Mouse (Mus musculus) heart, postnatal 14 days (tissue): ENCODE data around the gene Ssbp2. TPM values are rescaled to one million over a fixed set of nuclear protein-coding genes. Genes with fewer than 3 reads are reported as not detected.

ENCODE experiments used
- DNase-seq, 2 experiments: peaks; one replicate each; pipeline ENCODE4 v3.0.0; 2021 to 2022
- intact Hi-C: fragments of 180-260 bp; cut with DNase I; formaldehyde crosslinking; loops from one replicate; pipeline ENCODE4 v1.15.1; 2025
- total RNA-seq, 2 experiments: library from RNA; stranded (reverse); gene quantifications; 2 replicates each; pipeline ENCODE4 v1.2.3; 2021

Gene Ssbp2
- total RNA-seq, 2 experiments from 2014 or later, result 50.5 to 51.9 TPM

DNA sequence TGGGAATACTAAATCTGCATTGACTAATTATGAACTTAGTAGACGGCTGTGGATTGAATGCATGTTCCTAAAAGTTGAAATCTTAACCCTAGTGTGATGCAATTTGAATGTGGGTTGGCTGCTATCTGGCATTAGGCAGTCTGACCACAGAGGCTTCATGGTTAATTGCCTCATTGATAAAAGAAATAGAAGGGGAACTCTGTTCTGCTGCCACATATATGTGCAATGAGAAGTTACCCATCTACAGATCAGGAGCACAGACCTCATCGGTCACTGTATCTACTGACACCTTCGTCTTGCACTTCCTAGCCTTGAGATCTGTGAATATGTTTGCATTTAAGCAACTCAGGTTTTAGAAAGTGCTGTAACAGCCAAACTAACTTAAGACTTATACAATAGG is 151.8 kb downstream of the Ssbp2 start:
- no peak for DNase-seq
- intact Hi-C loops, result no loop called here

DNA sequence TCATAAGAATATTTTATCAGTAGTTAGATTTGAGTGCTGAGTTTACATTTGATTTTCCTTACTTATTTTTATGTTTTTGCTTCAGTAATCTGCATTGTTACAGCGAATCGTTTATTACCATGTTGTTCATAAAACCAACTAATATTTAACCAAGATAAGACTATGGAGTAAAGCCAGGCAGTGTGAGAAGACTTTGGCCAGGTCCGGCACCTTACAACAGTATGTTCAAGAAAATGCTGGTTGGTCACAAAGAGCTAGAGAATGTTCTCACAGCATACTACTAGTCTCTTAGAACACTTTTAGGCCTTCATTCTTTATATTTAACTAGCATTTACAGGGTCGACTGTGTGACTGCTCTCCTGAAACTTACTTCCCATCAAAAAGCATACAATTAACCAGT is 152.5 kb downstream of the Ssbp2 start:
- intact Hi-C loops, result no loop called here
- DNase-seq, result no peak

GRCm38 (mm10) chr13:91616050-91616449 is 156.0 kb downstream of the Ssbp2 start:
- intact Hi-C loops, result no loop called here
- no peak for DNase-seq

- intact Hi-C loops, result no loop called here
- DNase-seq, result no peak
Measured at GRCm38 (mm10) chr13:91616876-91617275, 156.8 kb downstream of the Ssbp2 start.

DNA sequence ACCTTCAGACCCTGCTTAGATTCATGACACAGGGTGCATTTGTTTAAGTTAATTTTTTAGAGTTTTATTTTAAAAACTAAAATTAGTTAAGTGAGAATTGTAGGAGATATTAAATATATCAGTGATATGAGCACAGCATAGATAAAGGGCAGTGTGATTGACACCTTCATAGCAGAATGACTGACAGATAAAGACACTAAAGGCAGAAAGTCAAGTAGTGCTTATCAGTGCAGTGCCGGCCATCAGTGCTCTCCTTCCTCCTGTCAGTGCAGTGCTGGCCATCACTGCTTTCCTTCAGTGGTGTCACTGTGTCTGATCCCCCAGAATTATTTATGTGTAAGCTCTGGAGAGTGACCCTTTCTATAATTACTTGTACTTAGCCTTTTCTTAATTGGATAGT is 159.3 kb downstream of the Ssbp2 start:
- intact Hi-C loops, result no loop called here
- DNase-seq, result no peak

GRCm38 (mm10) chr13:91620541-91620940 is 160.5 kb downstream of the Ssbp2 start:
- no peak for DNase-seq
- intact Hi-C loops, result no loop called here

GRCm38 (mm10) chr13:91631291-91631799 is 171.3 kb downstream of the Ssbp2 start:
- no peak for DNase-seq
- intact Hi-C loops, result loop anchor here (5.0 kb wide), 1 partner anchor 259 kb away; no protein-coding TSS in a partner anchor

- intact Hi-C loops, result loop anchor here (2.0 to 5.0 kb wide), 2 partner anchors 171 to 262 kb away; no protein-coding TSS in a partner anchor
- DNase-seq, result no peak
Measured at GRCm38 (mm10) chr13:91634123-91634522, 174.0 kb downstream of the Ssbp2 start.

GRCm38 (mm10) chr13:91635957-91636356 is 175.9 kb downstream of the Ssbp2 start:
- DNase-seq, result no peak
- intact Hi-C loops, result loop anchor here (2.0 to 5.0 kb wide), 4 partner anchors 173 to 704 kb away; no protein-coding TSS in a partner anchor

DNA sequence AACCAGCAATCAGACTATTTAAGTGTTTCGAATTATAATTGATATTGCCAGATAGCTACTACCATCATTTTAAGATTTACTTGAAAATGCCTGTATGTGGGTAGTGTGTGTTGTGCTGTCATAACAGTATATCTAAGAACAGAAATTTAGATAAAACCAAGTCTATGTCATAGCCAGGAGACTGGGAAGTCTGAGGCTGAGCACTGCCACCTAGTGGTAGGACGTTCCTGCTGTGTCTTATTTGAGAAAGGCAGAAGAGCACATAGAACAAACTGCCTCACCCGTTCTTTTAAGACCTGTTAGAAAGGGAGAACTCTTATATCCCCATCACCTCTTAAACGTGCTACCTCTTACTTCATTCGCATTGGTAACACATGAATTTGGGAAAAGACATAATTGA is 176.7 kb downstream of the Ssbp2 start:
- DNase-seq, result peak; percentile 77 to 89
- intact Hi-C loops, result loop anchor here (2.0 to 5.0 kb wide), 3 partner anchors 600 to 705 kb away; no protein-coding TSS in a partner anchor

DNA sequence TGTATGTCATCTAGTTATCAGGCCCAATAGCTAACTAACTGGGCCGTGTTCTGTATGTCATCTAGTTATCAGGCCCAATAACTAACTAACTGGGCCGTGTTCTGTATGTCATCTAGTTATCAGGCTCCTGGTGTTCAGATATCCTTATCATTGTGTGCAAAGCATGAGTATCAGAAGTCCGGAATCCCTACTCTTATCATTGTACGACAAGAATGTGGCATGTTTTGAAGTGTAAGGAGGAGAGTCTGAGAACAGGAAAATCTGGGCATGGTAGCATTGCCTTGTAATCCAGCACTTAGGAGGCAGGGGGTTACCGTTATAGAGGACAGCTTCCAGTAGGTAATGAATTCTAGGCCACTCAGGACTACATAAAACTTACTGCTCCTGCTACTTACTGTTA is 178.8 kb downstream of the Ssbp2 start:
- no peak for DNase-seq

DNA sequence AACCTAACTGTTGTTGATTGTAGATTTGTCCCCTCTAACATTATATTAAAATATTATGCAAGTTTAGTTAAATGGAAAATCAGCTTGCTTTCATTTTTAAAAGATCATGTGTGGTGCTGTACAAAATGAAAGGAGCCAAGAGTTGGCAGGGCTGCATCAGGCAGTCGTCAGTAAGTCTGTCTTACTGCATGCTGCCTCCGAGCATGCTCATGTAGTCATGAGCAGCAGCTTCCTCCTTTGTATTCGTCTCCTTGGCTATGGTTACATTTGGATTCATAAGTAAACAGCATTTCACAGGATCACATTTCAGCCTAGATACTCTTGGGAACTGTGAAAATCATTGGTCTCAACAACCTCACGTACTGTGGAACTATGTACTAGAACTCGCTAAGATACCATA is 180.1 kb downstream of the Ssbp2 start:
- DNase-seq, result no peak
- intact Hi-C loops, result no loop called here

More for the DNA sequence above, 178.8 kb downstream of the Ssbp2 start:
- intact Hi-C loops, result loop anchor here (5.0 kb wide), 2 partner anchors 602 to 707 kb away; no protein-coding TSS in a partner anchor

DNA sequence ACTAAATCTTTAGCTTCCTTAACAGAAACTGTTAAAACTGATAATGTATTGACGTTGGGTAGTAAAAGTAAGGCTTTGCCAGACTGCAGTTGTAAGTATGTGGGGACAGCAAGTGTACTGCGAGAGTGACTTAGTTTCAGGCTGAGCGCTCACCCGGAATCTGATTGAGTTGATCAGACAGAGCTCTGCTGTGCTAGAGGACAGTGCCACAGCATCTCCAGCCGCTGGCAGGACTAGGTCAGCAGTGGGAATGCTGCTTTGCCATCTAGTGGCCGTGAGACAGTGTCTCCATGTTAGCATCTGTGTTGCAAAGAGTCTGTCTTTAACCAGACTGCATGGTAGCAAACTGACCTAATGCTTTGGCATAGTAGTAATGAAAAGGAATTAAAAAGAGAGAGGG is 188.2 kb downstream of the Ssbp2 start:
- intact Hi-C loops, result no loop called here
- peak; percentile 13 to 43 for DNase-seq

DNA sequence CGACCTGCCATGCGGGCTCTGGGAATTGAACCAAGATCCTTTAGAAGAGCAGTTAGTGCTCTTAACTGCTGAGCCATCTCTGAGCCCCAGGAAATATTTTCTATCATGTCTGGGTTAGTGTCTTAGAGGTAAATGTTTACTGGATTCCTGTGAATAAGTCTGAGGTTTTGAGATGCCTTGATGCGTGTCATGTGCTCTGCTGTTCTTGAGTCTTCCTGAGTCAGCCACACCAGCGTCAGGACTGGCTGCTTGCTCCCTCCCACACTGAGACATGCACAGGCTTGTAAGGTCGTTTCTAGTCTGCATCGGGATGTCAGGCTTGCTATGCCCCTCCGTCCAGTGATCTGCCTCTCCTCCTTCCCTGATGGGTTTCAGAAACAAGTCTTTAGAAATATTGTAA is 189.8 kb downstream of the Ssbp2 start:
- intact Hi-C loops, result no loop called here
- DNase-seq, result no peak

DNA sequence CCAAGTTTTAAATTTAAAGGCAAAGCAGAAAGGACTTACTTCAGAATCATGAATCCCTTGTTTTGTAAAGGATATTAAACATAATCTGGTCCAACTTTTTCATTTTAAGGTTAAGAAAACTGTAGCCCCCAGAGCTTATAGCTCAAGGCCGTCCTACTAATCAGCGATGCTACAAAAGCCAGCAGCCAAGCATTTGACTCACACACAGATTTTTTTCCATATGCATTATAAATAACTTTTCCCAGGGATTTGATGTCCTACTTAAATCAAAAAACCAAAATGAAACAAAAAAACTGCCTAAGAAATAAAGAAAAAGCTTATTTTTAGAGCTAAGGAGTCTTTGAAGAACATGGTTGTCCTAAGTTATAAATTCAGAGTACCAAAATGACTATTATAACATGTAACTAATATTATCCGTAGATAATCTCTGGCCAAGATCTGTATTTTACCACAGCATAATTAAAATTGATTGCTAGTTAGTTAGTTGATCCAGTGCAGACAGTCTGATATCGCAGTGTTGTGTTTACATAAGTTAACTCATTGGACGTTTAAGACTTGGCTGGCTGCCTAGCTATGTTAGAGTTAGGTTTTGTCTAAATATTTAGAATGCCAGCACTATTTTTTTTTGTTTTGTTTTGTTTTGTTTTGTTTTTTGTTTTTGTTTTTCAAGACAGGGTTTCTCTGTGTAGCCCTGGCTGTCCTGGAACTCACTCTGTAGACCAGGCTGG is 201.1 kb downstream of the Ssbp2 start:
- DNase-seq, result no peak
- intact Hi-C loops, result no loop called here

GRCm38 (mm10) chr13:91662751-91663150 is 202.7 kb downstream of the Ssbp2 start:
- DNase-seq, result peak in 1 of 2 experiments; percentile 9
- intact Hi-C loops, result no loop called here

DNA sequence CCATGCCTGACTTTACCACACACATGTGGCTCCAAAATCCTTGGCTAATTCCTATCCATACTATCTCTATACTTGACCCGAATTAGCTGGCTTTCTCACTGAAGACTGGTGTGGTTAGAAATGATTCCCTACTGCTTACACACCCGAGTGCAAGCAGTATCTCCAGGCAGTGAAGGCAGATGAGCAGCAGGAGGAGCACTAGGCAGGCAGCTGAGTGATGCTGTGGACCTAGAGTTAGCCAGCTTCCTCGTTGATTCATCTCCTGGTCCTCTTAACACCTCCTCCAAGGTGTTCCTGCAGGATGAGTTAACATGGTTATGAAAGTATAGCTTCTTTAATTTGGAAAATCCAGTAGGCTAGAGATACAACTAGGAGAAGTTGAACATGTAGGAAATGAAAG is 213.2 kb downstream of the Ssbp2 start:
- no peak for DNase-seq
- intact Hi-C loops, result no loop called here

GRCm38 (mm10) chr13:91680764-91681437 is 220.8 kb downstream of the Ssbp2 start:
- DNase-seq, result no peak
- intact Hi-C loops, result no loop called here

- no peak for DNase-seq
- intact Hi-C loops, result no loop called here
Measured at GRCm38 (mm10) chr13:91681474-91681873, 221.4 kb downstream of the Ssbp2 start.

DNA sequence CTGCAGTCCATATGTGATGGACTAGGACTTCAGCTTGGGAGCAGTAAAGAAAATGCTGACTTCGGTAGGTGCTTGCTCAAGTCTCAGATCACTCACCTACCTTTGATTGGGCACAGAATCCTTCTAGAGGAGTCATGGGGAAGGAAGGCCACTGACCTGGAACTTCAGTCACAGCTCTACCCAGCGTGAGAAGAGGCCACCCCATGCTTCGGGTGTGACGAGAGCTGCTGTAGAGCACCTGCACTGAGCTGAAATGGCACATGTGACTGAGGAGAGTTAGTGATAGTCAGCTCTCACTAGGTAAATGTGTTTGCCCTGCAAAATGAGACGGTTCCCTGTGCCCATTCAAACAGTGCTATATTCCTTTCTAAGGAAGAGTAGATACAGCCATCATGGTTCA is 230.0 kb downstream of the Ssbp2 start:
- intact Hi-C loops, result loop anchor here (10.0 kb wide), 1 partner anchor 725 kb away; no protein-coding TSS in a partner anchor

GRCm38 (mm10) chr13:91693615-91694014 is 233.5 kb downstream of the Ssbp2 start:
- no peak for DNase-seq
- intact Hi-C loops, result loop anchor here (10.0 kb wide), 1 partner anchor 729 kb away; no protein-coding TSS in a partner anchor

More for the DNA sequence above, 230.0 kb downstream of the Ssbp2 start:
- DNase-seq, result no peak
